Mouse (Mus musculus) CD4-positive, CD25-positive, alpha-beta regulatory T cell, adult 2 months (primary cell): ENCODE measurements at regions not wholly inside any gene's neighbourhood (a gene's known extent, or its start where the extent isn't known, plus 50 kb on each side); places are given as distances from the start of the nearest gene placed in this dataset.

ENCODE experiments used
- DNase-seq: peaks from one replicate; pipeline ENCODE4 v3.0.0-alpha.2; 2012; ENCODE audit warnings: low read depth, low spot score

DNA sequence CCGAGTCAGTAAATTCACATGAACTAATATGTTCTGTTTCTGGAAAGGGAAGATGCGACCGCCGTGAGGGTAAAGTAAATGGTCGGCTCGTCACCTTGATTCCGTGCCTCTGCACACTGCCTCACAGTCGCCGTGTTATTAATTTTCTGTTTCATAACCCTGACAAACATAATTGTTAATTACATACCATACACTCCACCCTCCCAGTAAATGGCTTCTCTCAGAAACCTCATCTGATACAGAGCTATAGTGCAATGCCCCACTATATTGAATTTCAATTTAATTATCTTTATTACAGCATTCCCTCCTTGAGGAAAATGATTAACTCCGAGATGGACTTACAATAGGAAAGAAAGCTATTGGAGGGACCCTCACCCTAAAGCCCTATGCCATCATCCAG is 305.5 kb upstream of the Id4 start:
- no peak for DNase-seq

- DNase-seq = no peak
Measured at GRCm38 (mm10) chr13:47957662-47958061, 303.4 kb upstream of the Id4 start.

DNA sequence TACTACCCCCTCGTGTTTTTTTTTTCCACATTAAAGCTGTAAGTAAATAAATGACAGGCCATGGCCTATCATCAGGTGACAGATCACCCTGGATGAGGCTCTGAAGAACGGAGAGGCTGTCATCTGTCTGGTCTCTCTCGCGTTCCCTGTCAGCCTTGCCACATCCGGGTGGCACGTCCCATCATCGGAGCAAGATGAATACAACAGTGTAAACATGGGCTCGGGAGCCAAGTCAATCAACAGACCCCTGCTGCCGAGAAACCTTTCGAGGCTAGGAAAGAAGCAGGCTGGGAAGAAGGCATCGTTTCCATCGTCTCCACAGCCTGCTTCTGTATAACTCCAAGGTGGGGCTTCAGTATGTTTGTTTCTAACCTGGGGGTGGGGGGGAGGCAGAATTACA is 286.8 kb upstream of the Id4 start:
- DNase-seq = no peak

DNA sequence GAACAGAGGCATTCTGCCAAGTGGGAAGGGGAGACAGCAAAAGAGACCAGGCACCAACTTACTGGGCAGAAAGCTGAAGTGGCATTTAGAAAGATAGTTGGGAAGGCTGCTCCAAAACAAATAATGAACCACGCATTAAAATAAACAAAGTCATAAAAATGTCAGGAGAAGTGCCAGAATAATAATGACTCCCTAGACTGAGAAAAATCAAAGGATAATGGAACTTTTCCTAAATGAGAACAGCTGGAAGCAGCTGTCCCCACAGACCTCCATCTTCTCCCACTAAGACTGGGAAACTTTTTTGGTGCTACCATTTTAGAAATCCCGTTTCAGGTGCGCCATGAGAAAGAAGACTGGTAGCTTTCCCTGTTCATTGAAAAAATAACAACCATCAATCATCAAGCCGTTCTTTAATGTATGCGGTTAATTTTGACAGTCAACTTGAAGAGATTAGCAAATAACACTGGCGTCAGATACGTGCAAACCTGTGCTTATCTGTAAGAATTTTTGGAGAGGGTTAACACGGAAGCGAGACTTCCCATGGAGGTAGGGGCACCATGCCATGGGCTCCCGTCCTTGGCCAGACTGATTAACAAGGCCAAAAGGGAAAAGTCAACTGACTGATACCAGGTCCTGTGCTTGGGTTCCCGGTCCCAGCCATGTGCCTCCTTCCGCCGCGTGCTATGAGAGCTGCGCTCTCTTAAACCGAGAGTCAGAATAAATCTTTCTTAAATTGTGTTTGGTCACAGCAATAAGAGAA is 286.1 kb upstream of the Id4 start:
- DNase-seq = no peak

GRCm38 (mm10) chr13:47998495-47998894 is 262.5 kb upstream of the Id4 start:
- no peak for DNase-seq

- no peak for DNase-seq
Measured at GRCm38 (mm10) chr13:47999399-47999798, 261.6 kb upstream of the Id4 start.

DNA sequence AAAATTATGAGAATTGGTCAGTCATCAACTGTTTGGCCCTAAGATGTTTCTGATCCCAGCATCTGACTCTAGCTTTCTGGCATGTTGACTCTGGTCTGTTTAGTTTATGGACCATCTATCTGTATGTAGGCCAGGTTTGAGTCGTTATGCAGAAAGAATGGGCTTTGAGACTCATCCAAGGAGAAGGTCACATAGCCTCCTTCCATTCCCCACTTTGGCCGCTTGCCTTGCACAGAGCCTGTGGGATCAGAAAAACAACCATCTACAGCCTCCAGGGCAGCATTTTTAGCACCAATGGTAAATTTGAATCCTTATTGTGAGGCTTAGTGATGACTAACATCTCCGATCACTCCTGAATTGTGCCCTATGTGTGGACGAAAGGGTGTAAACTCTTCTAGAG is 257.9 kb upstream of the Id4 start:
- no peak for DNase-seq

GRCm38 (mm10) chr13:48013336-48013750 is 247.7 kb upstream of the Id4 start:
- no peak for DNase-seq

DNA sequence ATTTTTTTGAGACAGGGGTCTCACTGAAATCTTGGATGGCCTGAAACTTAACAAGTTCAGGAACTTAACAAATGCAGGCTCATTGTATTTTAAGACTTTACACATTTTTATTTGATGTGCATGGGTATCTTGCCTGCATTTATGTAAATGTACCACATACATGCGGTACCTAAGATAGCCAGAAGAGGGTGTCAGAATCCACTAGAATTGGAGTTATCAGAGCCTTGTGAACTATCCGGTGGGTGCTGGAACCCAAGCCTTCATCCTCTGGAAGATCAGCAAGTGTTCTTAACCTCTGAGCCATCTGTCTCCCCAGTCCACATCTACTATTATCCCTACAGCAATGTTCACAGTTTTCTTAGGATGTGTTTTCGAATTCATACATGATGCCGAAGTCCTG is 245.7 kb upstream of the Id4 start:
- DNase-seq = no peak

DNA sequence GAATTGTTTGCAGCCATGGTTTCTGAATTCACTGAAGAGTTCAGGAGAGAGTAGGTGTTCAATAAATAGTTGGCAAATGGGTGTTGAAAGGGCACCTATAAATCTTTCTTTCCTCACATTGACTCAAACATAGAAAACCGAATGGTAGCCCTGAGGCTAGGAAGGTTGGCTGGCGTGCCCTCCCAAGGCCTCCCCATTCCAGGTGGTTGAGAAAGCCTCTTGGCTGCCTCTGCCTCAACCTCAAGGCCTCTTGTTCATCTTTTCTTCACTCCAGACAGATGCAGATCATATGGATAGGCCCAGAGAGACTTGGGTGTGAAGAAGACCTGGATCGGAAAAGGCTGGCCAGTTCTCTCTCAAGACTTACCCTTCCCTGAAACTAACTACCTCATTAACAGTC is 245.0 kb upstream of the Id4 start:
- DNase-seq = no peak

DNA sequence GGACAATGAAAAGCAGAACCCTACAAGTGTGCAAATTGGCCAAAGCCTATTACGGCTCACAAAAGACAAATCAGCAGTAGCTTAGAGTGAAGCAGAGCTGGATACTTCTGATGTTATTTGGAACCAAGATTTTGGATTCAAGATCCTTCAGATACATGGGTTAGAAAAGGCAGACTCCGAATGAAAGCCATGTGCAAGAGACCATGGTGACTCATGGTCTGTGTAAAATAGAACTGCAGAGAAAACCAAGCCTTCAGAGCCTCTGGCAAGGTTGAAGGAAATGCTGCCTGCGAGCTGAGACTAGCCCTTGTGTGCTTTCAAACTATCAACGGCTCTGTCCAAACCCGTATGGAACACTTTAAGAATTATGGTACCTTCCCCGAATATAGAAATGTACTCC is 244.4 kb upstream of the Id4 start:
- no peak for DNase-seq

GRCm38 (mm10) chr13:48017649-48018048 is 243.4 kb upstream of the Id4 start:
- no peak for DNase-seq

DNA sequence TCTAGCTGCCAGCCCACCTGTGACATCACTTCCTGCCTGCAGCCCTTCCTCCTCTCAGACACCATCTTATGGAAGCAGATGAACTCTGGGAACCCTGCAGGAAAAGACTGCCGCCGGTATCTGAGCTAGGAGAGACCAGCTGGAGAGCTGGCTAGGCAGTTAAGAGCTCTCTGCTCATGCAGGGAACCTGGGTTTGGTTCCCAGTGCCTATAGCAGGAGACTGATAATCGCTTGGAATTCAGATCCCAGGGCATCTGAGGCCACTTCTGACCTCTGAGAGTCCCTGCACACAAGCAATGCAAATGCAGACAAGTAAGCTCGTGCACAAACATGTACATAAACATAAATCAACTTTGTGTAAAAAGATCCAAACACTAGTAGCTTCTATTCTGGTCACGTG is 242.4 kb upstream of the Id4 start:
- DNase-seq = no peak

- no peak for DNase-seq
Measured at GRCm38 (mm10) chr13:48022958-48023615, 237.9 kb upstream of the Id4 start.

DNA sequence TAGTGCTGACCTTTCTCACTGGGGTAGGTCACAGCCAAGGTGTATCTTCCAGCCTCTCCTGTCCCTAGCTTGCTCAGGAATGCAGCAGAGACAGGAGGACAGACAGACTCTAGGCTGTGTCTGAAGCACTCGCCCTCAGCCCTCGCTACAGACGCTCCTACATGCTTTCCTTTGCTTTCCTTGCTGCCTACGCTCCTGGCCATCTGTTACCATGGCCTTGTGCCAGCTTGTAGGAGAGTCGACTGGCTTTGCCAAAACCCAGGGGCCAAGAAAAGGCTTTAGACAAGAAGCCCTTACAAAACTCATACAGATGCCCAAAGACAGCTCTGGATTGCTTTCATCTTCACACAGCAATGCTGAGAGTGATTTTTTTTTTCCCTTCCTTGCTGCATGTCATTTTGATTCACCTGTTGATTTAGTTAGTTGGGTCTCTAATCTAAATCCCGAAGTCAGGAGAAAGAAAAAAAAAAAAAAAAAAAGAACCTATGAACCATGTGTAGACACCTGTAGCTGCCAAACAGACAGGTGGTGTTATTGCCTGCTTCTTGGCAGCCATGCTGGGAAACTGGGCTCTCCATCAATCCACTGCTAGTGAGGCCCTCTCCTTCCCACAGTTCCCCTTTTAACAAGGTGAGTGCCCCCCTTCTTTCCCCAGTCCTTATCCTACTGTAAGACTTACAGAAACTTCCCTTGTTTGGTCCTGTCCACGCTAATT is 233.1 kb upstream of the Id4 start:
- no peak for DNase-seq

GRCm38 (mm10) chr13:48031491-48031890 is 229.5 kb upstream of the Id4 start:
- DNase-seq = no peak

DNA sequence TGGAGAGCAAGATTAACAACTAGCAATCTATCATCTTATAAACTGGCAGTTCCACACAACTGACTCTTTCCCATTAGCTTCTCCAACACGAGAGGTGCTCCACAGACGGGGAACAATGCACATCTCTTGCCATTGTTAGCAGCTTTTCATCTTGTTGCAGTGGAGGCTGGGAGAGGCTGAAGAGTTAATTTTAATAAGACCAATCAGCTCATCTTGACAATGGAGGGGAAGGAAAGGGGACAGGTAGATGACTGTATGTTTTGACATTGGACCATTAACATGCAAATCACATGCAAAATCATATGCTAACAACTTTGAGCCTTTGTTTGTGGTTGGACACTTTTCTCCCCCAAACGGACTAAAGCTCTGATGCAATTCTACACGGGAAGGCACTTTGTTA is 218.9 kb upstream of the Id4 start:
- DNase-seq = no peak

DNA sequence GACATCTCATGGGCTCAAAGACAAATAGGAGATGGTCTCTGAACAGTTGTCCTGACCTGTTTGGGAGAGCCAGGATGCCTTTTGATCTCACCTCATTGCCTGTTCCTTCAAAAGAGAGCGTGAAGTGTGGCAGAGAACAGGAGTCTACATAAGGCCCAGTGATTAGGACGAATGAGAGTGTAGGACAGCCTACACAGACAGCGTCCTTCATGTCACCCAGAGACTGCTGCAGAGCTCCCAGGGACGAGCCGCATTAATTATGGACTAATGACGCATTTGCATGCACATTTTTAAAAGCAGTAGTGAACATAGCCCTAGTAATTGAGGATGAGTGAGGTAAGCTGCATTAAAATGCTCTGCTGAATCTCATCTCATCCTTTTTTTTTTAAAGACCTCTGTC is 218.5 kb upstream of the Id4 start:
- DNase-seq = no peak

DNA sequence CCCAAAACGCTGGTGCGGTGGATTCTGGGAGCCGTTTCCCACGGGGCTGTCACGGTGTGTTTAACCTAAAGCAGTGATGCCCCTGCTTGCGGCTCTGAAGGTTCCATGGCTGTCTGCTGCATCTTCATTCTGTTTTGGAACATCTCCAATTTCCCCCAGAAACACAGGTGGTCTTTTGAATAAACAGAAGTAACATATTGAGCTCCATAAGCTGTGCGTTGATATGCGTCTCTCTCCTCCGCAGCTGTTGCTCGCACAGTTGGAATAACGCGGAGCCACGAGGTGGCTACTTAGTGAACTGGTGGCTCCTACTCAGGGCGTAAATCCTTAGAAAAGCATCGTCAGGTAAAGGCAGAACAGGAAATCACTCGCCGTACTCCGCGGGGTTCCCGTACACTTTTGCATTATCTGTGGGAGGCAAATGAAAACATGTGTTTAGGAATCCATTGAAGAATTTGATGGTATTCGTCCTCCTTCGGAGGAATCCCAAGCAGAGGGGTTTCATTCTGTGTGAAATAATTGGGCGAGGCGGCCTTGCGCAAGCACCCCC is 214.8 kb upstream of the Id4 start:
- no peak for DNase-seq

DNA sequence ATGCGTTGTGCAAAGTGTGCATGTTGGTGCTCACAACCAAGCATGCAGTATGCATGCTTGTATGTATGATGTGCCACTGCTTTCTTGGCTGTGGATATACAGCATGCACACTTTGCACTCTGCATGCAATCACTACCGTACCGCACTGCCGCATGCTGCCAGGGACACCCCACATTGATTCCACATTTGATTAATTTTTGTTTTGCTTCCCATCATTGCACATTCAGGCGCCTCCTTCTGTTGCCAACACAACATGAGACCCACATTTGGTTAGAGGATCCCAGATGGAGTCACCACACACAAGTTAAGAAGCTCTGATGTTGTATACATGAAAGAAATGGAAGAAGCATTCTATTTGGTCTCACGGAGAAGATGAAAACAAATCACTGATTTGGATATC is 211.2 kb upstream of the Id4 start:
- no peak for DNase-seq

DNA sequence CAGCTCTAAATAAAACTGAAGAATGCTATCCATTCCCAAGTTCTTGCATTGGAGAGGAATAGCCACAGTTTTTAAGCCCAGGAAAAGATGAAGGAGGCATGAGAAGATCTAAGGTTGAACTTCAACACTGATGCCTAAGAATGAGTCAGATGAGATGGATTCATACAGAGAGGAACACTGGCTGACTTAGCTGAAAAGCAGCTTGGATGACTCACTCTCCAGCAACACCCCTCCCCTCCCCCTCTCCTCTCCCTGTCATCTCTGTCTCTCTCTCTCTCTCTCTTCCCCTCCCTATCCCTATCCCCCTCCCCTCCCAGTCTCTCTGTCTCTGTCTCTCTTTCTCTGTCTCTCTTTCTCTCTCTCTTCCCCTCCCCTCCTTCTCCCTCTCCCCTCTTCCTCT is 186.4 kb upstream of the Id4 start:
- DNase-seq = no peak

DNA sequence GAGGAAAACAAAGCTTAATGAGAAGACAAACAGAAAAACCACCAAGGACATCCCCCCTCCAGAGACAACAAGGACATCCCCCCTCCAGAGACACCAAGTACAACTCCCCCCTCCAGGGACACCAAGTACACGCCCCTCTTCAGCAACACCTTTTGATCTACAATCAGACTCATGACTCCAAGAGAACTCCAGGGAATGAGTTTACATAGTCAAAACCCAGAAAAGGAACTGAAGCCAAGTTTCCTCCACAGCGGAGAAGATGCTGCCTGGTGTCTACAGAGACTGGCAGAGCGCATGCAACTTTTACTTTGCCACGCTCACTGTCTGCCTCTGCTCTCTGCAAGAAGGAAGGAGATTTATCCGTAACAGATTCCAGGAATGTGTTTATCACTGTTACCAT is 185.7 kb upstream of the Id4 start:
- no peak for DNase-seq

- no peak for DNase-seq
Measured at GRCm38 (mm10) chr13:48078214-48078613, 182.8 kb upstream of the Id4 start.
